Mouse (Mus musculus) gastrocnemius, postnatal 36 days (tissue): Measurements from ENCODE around the gene Mcrip2. TPM values are rescaled to one million over a fixed set of nuclear protein-coding genes. Genes with fewer than 3 reads are reported as not detected.

Source experiments
- DNase-seq, 2 experiments: peaks; one replicate each; pipeline ENCODE4 v3.0.0; 2022
- intact Hi-C: fragments of 180-260 bp; cut with DNase I; formaldehyde crosslinking; loops from one replicate; pipeline ENCODE4 v1.15.1; 2025
- total RNA-seq, 2 experiments: library from RNA; stranded (reverse); gene quantifications; 2 replicates each; pipeline ENCODE4 v1.2.3; 2021

Gene Mcrip2
- total RNA-seq, 2 experiments from 2014 or later = 87.2 to 102 TPM

DNA sequence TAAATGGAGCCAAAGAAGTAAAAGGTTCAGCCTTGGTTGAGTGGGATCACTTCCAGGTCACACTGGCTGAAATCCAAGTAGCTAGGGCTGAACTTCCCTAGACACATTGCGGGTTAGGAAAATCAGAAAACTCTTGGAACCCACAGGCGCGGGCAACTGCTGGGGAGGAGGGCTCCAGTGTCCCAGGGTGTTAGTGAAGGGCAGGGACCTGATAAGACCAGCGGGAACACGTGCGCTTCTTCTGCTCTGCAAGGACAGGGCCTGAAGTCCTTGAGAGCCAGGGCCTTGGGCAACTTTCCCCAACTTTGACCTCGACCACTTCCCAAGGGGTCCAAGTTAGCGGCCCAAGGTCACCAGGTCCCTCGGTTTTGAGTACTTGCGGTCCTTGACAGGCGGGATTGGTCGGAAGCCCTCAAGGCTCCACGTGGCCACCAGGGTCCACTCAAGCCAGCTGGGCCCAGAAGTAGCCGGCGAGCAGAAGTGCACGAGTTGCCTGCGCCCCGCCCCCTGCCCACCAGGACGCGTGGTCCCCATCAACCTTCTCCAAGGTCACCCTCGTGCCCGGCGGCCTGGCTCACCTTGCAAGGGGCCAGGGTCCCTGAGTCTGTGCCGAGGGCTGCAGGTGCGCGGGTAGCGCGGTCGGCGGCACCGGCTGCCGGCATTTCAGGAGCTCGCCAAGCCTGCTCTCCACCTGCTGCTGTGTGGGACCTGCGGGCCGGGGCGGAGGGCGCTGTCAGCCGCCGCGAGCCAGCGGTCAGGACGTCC is 546 bp downstream of the Mcrip2 start:
- intact Hi-C loops = no loop called here

GRCm38 (mm10) chr17:25867509-25867835 is 1.1 kb downstream of the Mcrip2 start:
- no peak for DNase-seq
- intact Hi-C loops = no loop called here

More for the DNA sequence above, 546 bp downstream of the Mcrip2 start:
- DNase-seq = peak; percentile 49 to 60

GRCm38 (mm10) chr17:25866172-25866571 is 2.4 kb downstream of the Mcrip2 start:
- no peak for DNase-seq
- intact Hi-C loops = no loop called here

DNA sequence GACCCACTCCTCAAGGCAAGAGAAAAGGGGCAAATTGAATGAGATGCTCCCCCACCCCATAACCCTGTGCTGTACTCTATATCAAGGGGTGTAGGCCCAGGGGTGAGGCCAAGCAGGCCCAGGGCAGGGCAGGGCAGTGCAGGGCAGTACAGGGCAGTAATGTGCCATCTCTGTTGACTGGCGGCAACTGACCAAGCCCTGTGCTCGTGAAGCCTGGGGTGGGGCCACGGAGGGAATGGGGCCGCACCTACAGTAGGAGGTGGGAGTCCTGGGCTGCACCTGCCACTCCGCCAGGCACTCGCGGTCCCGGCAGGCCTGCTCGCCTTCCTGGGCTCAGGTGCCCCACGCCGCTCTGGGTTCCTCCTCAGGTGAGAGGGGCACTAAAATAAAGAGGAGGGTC is 3.3 kb downstream of the Mcrip2 start:
- no peak for DNase-seq
- intact Hi-C loops = no loop called here

DNA sequence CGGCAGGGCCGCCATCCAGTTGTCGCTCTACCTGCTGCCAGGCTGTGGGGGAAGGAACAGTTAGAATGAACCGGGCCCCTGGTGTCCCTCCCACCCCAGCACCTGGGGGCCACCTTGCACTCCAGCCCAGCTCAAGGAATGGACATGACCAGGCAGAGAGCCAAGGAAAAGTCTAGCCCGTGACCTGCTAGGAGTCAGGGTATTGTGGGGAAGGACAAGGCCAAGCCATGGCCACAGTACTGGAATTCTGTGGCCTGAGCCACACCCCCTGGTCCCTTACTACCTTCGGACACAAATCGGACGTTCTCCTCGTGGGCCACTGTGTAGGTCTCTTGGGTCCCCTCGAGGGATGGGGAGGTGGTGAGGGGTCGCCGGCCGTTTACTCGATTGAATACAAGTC is 4.3 kb downstream of the Mcrip2 start:
- intact Hi-C loops = no loop called here
- DNase-seq = no peak

- intact Hi-C loops = no loop called here
- DNase-seq = no peak
These were observed 4.9 kb downstream of the Mcrip2 start for GRCm38 (mm10) chr17:25863681-25864080.

GRCm38 (mm10) chr17:25861704-25862612 is 6.6 kb downstream of the Mcrip2 start:
- intact Hi-C loops = no loop called here
- no peak for DNase-seq

- intact Hi-C loops = no loop called here
These were observed 7.5 kb downstream of the Mcrip2 start, which contains the start of gene Wdr90 for GRCm38 (mm10) chr17:25860832-25861703. Wdr90 (minus strand) TSS chr17:25861501.

DNA sequence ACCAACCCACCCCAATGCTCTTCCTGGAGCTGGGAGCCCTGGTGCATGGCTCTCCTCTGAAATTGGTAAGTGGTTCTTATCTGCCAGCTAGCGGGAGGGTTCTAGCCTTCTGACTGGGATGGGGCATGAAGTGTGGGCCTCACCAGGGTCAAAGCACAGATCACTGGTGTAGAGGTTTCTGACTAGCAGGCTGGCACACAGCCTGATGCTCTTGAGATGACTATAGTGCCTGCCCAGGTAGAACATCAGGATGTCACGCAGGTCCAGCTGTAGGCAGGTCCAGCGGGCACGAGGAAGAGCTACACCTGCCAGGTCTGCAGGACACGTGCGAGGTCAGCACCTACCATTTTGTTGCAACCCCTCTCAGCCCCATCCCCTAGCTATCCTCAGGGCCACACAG is 8.3 kb downstream of the Mcrip2 start:
- DNase-seq = no peak
- intact Hi-C loops = no loop called here

More at GRCm38 (mm10) chr17:25860832-25861703, 7.5 kb downstream of the Mcrip2 start, which contains the start of gene Wdr90:
- peak; percentile 80 to 83 for DNase-seq

DNA sequence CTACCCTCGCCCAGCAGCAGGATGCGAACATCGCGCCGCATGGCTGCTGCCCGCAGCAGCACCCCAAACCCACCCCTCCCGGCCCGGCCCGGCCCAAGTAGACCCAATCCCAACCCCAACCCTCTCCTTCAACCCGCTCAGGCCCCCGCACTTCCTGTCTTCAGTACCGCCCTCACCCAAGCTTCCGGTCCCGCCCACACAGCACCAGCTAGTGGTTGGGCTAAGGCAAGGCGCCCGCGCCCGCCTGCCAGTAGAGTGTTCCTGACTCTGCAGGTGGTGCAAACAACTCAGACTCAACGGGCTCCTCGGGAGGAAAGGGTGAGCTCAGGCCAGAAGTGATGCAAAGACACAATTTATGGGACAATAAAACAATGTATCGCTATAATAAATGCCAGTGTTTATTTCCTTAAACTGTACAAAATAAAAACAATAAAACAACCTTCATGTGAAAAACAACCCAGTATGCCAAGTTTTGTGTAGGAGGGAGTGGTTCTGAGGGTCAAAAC is 24.1 kb downstream of the Mcrip2 start, which contains the start of gene Rhot2:
Rhot2 (minus strand) TSS at position 456 of the 506 bp plus-strand sequence.
- intact Hi-C loops = no loop called here
- peak; percentile 90 to 94 for DNase-seq

- no peak for DNase-seq
- intact Hi-C loops = no loop called here
These were observed 24.7 kb downstream of the Mcrip2 start for GRCm38 (mm10) chr17:25843636-25844395.

GRCm38 (mm10) chr17:25843122-25843521 is 25.4 kb downstream of the Mcrip2 start:
- no peak for DNase-seq
- intact Hi-C loops = no loop called here

DNA sequence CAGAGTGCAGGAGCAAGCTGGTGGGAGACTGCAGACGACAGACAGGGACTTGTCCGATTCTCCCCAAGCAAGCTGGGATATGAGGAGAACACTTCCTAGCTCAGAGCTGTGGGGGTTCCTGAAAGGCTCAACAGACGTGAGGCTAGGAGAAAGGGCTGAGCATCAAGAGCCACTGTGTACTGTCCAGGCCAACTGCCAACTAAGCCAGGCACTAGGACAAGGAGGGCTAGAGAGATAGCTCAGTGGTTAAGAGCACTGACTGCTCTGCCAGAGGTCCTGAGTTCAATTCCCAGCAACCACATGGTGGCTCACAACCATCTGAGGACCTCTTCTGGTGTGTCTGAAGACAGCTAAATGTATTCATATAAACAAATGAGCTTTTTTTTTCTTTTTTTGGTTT is 26.1 kb downstream of the Mcrip2 start:
- intact Hi-C loops = no loop called here

GRCm38 (mm10) chr17:25841117-25841880 is 27.3 kb downstream of the Mcrip2 start, which contains the start of gene Gm20683:
Gm20683 (minus strand) TSS chr17:25841763.
- intact Hi-C loops = no loop called here
- DNase-seq = no peak

More for the DNA sequence above, 26.1 kb downstream of the Mcrip2 start:
- DNase-seq = no peak

DNA sequence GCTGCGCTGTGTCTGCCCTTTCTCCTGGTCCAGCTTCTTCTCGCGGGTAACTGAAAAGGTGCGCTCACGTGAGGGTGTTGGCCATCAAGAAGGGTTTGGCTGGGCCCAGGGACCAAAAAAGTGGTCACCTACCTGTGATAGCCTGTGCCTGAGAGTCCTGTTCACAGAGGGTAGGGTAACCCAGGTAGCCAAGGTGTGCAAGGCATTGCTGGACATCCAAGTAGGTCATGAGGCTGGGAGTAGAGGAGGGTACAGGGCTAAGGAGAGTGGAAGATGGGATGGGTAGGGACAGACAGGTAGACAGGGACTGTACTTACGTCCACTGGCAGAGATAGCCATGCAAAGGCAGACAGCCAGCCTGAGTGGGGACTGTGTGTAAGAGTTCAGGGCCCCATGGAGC is 28.0 kb downstream of the Mcrip2 start:
- no peak for DNase-seq
- intact Hi-C loops = no loop called here

DNA sequence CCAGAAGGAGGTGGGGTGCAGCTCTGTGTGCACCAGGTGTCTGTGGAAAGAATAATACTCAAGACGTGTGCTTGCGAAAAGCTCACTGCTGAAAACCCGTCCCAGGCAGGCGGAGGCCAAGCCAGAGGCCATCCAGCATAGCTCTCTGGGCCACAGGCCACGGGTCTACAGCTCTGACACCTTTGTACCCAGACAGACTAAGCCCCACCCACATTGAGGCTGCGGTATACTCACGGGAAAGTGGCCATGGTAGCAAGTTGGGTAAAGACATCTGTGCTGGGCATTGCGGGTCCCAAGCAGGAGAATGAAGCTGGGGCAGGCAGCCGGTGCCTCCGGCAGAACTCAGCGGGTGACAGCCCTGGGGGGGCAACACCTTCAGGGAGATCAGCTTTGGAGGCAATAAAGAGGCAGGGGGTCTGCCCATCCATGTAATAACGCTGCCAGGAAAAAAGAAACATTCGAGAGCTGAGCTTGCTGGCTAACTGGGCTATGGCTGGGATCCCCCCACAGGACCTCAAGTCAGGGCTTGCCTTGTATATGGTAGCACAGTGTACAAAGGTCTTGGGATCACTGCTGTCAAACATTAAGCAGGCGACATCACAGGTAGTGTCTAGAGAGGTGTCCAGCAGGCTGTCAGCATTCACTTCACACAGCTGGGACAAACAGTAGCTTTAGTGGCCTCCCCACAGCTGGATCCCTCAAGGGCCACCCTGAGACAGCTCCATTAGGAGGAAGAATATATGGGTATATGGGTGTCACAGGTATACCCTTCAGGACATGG is 28.9 kb downstream of the Mcrip2 start:
- intact Hi-C loops = no loop called here
- DNase-seq = no peak

DNA sequence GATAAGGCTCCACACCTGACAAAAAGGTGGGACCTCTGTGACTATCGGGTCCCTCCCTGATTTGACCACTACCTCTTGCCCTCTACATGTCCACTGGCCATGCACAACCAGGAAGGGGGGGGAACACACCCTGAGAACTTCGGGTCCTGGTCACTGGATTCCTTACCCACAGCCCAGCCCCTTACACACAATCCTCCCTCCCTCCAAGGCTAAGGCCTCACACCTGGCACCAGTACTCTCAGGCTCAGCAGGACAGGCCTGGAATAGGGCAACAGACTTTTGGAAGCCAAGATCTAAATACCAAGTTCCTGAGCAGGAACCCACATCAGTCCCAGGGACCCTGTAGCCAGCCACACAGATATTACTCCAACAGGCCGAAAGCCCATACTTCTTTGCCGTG is 29.7 kb downstream of the Mcrip2 start:
- intact Hi-C loops = no loop called here
- no peak for DNase-seq

- DNase-seq = no peak
- intact Hi-C loops = no loop called here
These were observed 31.0 kb downstream of the Mcrip2 start for GRCm38 (mm10) chr17:25837533-25837932.
